Mouse (Mus musculus): ENCODE data around the gene Sectm1a. TPM values are rescaled to one million over a fixed set of nuclear protein-coding genes. Genes with fewer than 3 reads are reported as not detected.

The Sectm1a gene
- polyA plus RNA-seq, 1 experiment: not detected

DNA sequence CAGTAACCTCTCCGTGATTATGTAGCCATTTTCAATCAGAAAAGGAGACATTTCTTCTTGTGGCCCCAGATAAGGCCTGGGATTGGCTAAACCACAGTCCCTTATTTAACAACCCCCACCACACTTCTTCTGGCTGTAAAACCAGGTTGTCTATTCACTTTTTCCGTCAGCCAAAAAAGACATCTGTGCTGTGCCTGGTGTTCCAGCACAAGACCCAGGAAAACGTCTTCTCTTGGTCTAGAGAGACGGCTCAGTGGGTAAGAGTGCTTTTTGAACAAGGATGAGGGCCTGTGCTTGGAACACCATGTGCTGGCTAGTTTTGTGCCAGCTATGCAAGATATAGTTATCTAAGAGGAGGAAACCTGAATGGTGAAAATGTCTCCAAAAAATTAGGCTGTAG, 42.4 kb upstream of the Sectm1a start:
- TF ChIP-seq USF1 (IDR thresholded peaks at IDR 0.05; ENCODE audit: low read depth) (no peak), MYOD1 (IDR thresholded peaks at IDR 0.05; ENCODE audit: control insufficient read depth, insufficient read length, low read depth) (no peak), CEBPB (IDR thresholded peaks at IDR 0.05; ENCODE audit: low read depth) (no peak), CTCF (IDR thresholded peaks at IDR 0.05; ENCODE audit: control insufficient read depth, insufficient read depth, insufficient read length) (no peak), MYOG (IDR thresholded peaks at IDR 0.05; ENCODE audit: control insufficient read depth, extremely low read depth, insufficient read length) (no peak), MAX (IDR thresholded peaks at IDR 0.05) (no peak), FOSL1 (IDR thresholded peaks at IDR 0.05; ENCODE audit: insufficient read depth, low read length, poor library complexity, severe bottlenecking) (no peak)
- Histone ChIP-seq H3K4me3 (ENCODE audit: insufficient read depth, poor library complexity, severe bottlenecking) (no peak overlapping the region), H3K79me3 (ENCODE audit: low read depth) (no peaks in the 10 kb centered on the region), H3K27me3 (ENCODE audit: control insufficient read depth, insufficient read depth, insufficient read length) (no peaks in the 10 kb centered on the region), H3ac (ENCODE audit: control insufficient read depth, insufficient read length, low read depth) (no peak overlapping the region), H3K36me3 (ENCODE audit: control insufficient read depth, insufficient read depth) (no peaks in the 10 kb centered on the region), H3K79me2 (ENCODE audit: control insufficient read depth, insufficient read depth) (no peaks in the 10 kb centered on the region)

DNA sequence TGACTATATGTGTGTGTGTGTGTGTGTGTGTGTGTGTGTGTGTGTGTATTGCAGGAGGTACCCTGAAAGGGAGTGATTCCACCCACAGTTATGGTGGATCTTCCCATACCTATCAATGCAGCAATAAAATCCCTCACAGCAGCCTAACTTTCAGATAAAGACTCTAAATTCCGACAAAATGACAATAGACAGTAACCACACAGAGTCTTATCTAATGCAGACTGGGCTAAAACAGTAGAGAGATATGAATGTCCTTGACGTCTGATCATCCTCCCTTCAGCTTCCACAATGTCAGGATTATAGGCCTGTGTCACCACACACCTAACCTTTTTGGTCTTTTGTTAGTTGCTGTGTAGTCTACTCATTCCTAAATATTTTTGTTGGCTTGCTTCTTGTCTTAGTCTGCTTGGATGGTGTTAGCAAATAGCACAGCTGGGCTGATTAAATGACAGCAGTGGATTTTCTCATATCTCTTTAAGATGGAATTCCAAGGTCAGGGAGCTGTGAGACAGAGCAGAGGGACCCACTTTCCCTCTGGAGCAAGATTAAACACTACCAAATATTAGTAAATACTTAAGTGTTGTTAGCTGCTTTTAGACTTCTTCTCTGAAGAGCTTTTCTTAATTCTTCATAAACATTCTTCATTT, 41.1 kb upstream of the Sectm1a start:
- Histone ChIP-seq H3K27me3 (ENCODE audit: control insufficient read depth, insufficient read depth, insufficient read length) (no peaks in the 10 kb centered on the region), H3K36me3 (ENCODE audit: control insufficient read depth, insufficient read depth) (no peaks in the 10 kb centered on the region), H3ac (ENCODE audit: control insufficient read depth, insufficient read length, low read depth) (no peak overlapping the region), H3K4me3 (ENCODE audit: insufficient read depth, poor library complexity, severe bottlenecking) (no peak overlapping the region), H3K79me2 (ENCODE audit: control insufficient read depth, insufficient read depth) (no peaks in the 10 kb centered on the region), H3K79me3 (ENCODE audit: low read depth) (no peaks in the 10 kb centered on the region)
- TF ChIP-seq MYOG (IDR thresholded peaks at IDR 0.05; ENCODE audit: control insufficient read depth, extremely low read depth, insufficient read length) (no peak), MAX (IDR thresholded peaks at IDR 0.05) (no peak), CEBPB (IDR thresholded peaks at IDR 0.05; ENCODE audit: low read depth) (no peak), MYOD1 (IDR thresholded peaks at IDR 0.05; ENCODE audit: control insufficient read depth, insufficient read length, low read depth) (no peak), CTCF (IDR thresholded peaks at IDR 0.05; ENCODE audit: control insufficient read depth, insufficient read depth, insufficient read length) (no peak), FOSL1 (IDR thresholded peaks at IDR 0.05; ENCODE audit: insufficient read depth, low read length, poor library complexity, severe bottlenecking) (no peak), USF1 (IDR thresholded peaks at IDR 0.05; ENCODE audit: low read depth) (no peak)

- no peaks in the 10 kb centered on the region for H3K79me2 ChIP-seq (ENCODE audit: control insufficient read depth, insufficient read depth)
- H3K4me3 ChIP-seq (ENCODE audit: insufficient read depth, poor library complexity, severe bottlenecking): no peak overlapping the region
- no peaks in the 10 kb centered on the region for H3K36me3 ChIP-seq (ENCODE audit: control insufficient read depth, insufficient read depth)
- no peak for TF ChIP-seq MAX (IDR thresholded peaks at IDR 0.05)
- no peak for TF ChIP-seq FOSL1 (IDR thresholded peaks at IDR 0.05; ENCODE audit: insufficient read depth, low read length, poor library complexity, severe bottlenecking)
- no peak for TF ChIP-seq MYOD1 (IDR thresholded peaks at IDR 0.05; ENCODE audit: control insufficient read depth, insufficient read length, low read depth)
- TF ChIP-seq CTCF (IDR thresholded peaks at IDR 0.05; ENCODE audit: control insufficient read depth, insufficient read depth, insufficient read length): no peak
- TF ChIP-seq MYOG (IDR thresholded peaks at IDR 0.05; ENCODE audit: control insufficient read depth, extremely low read depth, insufficient read length): no peak
- no peak for TF ChIP-seq USF1 (IDR thresholded peaks at IDR 0.05; ENCODE audit: low read depth)
- no peak for TF ChIP-seq CEBPB (IDR thresholded peaks at IDR 0.05; ENCODE audit: low read depth)
- no peak overlapping the region for H3ac ChIP-seq (ENCODE audit: control insufficient read depth, insufficient read length, low read depth)
- H3K79me3 ChIP-seq (ENCODE audit: low read depth): no peaks in the 10 kb centered on the region
- no peaks in the 10 kb centered on the region for H3K27me3 ChIP-seq (ENCODE audit: control insufficient read depth, insufficient read depth, insufficient read length)
These were observed 40.1 kb upstream of the Sectm1a start for GRCm38 (mm10) chr11:121121151-121121550.

DNA sequence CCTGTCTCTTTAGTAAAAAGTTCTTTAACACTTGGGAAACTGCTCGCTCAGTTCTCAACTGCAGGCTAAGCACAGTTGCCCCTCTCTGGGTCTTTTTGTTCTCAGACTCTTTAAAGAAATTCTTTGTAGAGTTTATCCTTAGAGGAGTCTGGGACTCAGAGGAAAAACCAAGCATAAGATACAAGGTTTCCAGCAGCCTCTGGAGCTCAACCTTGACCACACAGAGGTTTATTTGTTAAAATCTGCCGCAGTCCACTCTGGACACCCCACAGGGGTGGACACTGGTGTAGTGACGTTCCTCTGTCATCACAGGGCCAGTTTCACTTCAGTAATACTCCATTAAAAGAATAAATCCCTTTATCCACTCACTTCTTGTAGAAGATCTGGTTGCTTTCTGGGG, 37.6 kb upstream of the Sectm1a start, which contains the start of gene Tex19.2:
TSS of gene Tex19.2 (minus strand) at position 101 of the 400 bp plus-strand sequence.
- no peak within 1 kb of the TSS for H3ac ChIP-seq (ENCODE audit: control insufficient read depth, insufficient read length, low read depth)

DNA sequence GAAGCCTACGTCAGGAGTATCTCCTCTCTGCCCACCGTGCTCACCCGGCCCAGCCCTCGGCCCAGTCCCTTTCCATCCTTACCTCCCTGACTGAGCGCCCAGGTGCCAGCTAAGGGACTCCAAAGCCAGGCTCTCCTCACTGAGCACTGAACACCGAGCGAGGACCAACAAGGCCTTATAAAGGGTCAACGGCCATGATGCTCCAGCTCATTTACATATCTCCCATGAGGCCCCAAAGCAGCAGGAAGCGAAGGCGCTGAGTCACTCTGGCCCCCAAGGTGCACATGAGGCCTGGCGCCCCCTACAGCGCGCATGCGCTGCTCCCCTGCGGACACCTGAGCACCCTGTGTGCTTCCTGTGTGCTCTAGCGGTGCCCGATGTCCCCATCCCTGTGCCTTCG, 37.1 kb upstream of the Sectm1a start:
- Histone ChIP-seq H3K4me3 (ENCODE audit: insufficient read depth, poor library complexity, severe bottlenecking) (no peak overlapping the region), H3K27me3 (ENCODE audit: control insufficient read depth, insufficient read depth, insufficient read length) (no peaks in the 10 kb centered on the region), H3K79me2 (ENCODE audit: control insufficient read depth, insufficient read depth) (no peaks in the 10 kb centered on the region), H3K36me3 (ENCODE audit: control insufficient read depth, insufficient read depth) (no peaks in the 10 kb centered on the region), H3K79me3 (ENCODE audit: low read depth) (no peaks in the 10 kb centered on the region), H3ac (ENCODE audit: control insufficient read depth, insufficient read length, low read depth) (no peak overlapping the region)
- TF ChIP-seq FOSL1 (IDR thresholded peaks at IDR 0.05; ENCODE audit: insufficient read depth, low read length, poor library complexity, severe bottlenecking) (no peak), MAX (IDR thresholded peaks at IDR 0.05) (no peak), CTCF (IDR thresholded peaks at IDR 0.05; ENCODE audit: control insufficient read depth, insufficient read depth, insufficient read length) (no peak), USF1 (IDR thresholded peaks at IDR 0.05; ENCODE audit: low read depth) (no peak), CEBPB (IDR thresholded peaks at IDR 0.05; ENCODE audit: low read depth) (no peak), MYOD1 (IDR thresholded peaks at IDR 0.05; ENCODE audit: control insufficient read depth, insufficient read length, low read depth) (no peak), MYOG (IDR thresholded peaks at IDR 0.05; ENCODE audit: control insufficient read depth, extremely low read depth, insufficient read length) (no peak)

More for the DNA sequence above, 37.6 kb upstream of the Sectm1a start, which contains the start of gene Tex19.2:
- TF ChIP-seq FOSL1 (IDR thresholded peaks at IDR 0.05; ENCODE audit: insufficient read depth, low read length, poor library complexity, severe bottlenecking) (no peak), USF1 (IDR thresholded peaks at IDR 0.05; ENCODE audit: low read depth) (no peak), MYOD1 (IDR thresholded peaks at IDR 0.05; ENCODE audit: control insufficient read depth, insufficient read length, low read depth) (no peak), MAX (IDR thresholded peaks at IDR 0.05) (no peak), CTCF (IDR thresholded peaks at IDR 0.05; ENCODE audit: control insufficient read depth, insufficient read depth, insufficient read length) (no peak), CEBPB (IDR thresholded peaks at IDR 0.05; ENCODE audit: low read depth) (no peak), MYOG (IDR thresholded peaks at IDR 0.05; ENCODE audit: control insufficient read depth, extremely low read depth, insufficient read length) (no peak)
- H3K79me3 ChIP-seq (ENCODE audit: low read depth): no peaks in the 10 kb centered on the region
- no peaks in the 10 kb centered on the region for H3K79me2 ChIP-seq (ENCODE audit: control insufficient read depth, insufficient read depth)
- no peaks in the 10 kb centered on the region for H3K27me3 ChIP-seq (ENCODE audit: control insufficient read depth, insufficient read depth, insufficient read length)
- no peak within 1 kb of the TSS for H3K4me3 ChIP-seq (ENCODE audit: insufficient read depth, poor library complexity, severe bottlenecking)
- H3K36me3 ChIP-seq (ENCODE audit: control insufficient read depth, insufficient read depth): no peaks in the 10 kb centered on the region
